Mouse (Mus musculus) large intestine, adult 2 months (tissue): ENCODE results near the gene Nectin4. TPM values are rescaled to one million over a fixed set of nuclear protein-coding genes. Genes with fewer than 3 reads are reported as not detected.
A peak's percentile ranks its signal among the peaks of the same experiment; 100 is the strongest.
"Not testable (repeated sequence)": the region's sequence is repeated elsewhere in the genome, so short reads cannot be mapped to it uniquely, and the experiment has no call there.

Experiments
- DNase-seq: peaks from one replicate; pipeline ENCODE4 v3.0.0-alpha.2; 2012; ENCODE audit warnings: low read depth, low spot score
- WGBS: fragments of 180-500 bp; shearing (Covaris S2); methylation state at CpG from one replicate; pipeline ENCODE4 v1.1.7; 2018; 5-methylcytosine and 5-hydroxymethylcytosine counted together
- polyA plus RNA-seq: library from polyadenylated mRNA; depleted of rRNA; stranded (reverse); fragments of >200 nt; gene quantifications from 2 replicates; pipeline ENCODE4 v1.2.3, GENCODE M21; 2012; rRNA removed

The Nectin4 gene
- 0.51 and 0.59 TPM in 2 replicates for polyA plus RNA-seq

GRCm38 (mm10) chr1:171369845-171370556 is at the start of gene Nectin4:
Gene Nectin4, plus strand, starts transcription at chr1:171370099.
- no peak for DNase-seq
- 19% methylated on average over 20 of the region's 20 CpGs for WGBS

DNA sequence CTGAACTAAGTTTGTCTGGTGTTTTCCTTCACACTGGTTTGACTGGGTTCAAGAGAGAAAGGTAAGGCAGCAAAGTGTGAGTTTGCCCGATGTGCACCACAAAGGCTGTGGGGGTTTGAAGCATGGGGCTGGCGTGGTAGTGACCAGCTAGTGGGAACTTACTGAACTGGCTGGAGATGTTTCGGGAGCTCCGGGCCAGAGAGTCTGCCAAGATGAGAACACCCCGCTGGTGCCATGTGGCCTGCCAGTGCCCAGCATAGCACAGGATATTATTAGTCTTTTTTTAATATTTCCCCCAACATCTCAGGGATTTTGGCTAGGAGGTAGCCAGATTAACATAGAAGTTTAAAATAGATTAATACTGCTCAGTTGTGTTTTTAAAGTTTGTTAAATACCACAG is 49.7 kb upstream of the Nectin4 start:
- WGBS, result 38% methylated on average over 5 of the region's 5 CpGs
- DNase-seq, result no peak

- DNase-seq, result no peak
Observed at GRCm38 (mm10) chr1:171321415-171321814, 48.5 kb upstream of the Nectin4 start.

DNA sequence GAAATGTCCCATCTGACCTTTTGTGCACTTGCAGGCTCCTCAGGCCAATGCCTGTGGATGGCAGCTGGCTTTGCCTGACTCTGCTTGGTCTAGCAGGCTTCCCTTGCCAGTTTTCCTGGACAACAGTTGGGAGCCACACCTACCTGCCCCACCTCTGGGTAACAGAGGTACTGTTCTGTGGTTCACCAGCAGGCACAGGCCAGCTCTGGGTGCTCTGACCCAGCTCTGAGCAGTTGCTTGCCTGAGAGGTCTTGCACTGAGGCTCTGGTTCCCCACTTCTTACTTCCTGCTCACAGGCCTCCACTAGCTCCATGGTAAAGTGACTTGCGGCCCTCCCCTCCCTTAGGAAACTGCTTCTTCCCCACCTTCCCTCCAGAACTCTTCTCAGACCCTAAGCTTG is 47.9 kb upstream of the Nectin4 start:
- WGBS, result 60% methylated on average over 1 of the region's 1 CpGs
- no peak for DNase-seq

- no peak for DNase-seq
- 64% methylated on average over 2 of the region's 2 CpGs for WGBS
Observed at GRCm38 (mm10) chr1:171325571-171325970, 44.3 kb upstream of the Nectin4 start.

GRCm38 (mm10) chr1:171326588-171326987 is 43.3 kb upstream of the Nectin4 start:
- 59% methylated on average over 4 of the region's 4 CpGs for WGBS
- not testable (repeated sequence) for DNase-seq

- no peak for DNase-seq
- WGBS, result 11% methylated on average over 9 of the region's 9 CpGs
Observed at GRCm38 (mm10) chr1:171328244-171328643, 41.7 kb upstream of the Nectin4 start.

- no peak for DNase-seq
- under 1% methylated on average over 41 of the region's 48 CpGs for WGBS
Observed at GRCm38 (mm10) chr1:171328839-171329432, 41.0 kb upstream of the Nectin4 start, which contains the start of gene Dedd. Gene Dedd, plus strand, starts transcription at chr1:171329145.

- DNase-seq, result no peak
- WGBS, result 1% methylated on average over 57 of the region's 61 CpGs
Observed at GRCm38 (mm10) chr1:171329433-171330215, 40.3 kb upstream of the Nectin4 start.

DNA sequence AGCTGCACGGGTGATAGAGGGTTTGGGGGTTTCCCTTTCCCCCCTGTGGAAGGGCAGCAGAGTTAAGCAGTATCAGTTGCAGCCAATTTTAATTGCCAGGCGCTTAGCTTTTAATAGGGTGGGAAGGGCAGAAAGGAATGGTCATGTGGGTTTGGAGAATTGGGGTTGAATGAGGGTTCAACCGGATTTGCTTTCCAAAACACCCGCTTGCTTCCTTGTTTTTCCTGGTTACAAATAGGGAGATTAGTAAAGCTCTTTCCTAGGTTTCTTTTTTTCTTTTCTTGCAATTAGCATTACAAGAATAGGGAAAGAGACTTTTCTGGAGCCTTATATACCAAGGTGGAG is 39.7 kb upstream of the Nectin4 start:
- WGBS, result 0% methylated on average over 4 of the region's 4 CpGs
- no peak for DNase-seq

DNA sequence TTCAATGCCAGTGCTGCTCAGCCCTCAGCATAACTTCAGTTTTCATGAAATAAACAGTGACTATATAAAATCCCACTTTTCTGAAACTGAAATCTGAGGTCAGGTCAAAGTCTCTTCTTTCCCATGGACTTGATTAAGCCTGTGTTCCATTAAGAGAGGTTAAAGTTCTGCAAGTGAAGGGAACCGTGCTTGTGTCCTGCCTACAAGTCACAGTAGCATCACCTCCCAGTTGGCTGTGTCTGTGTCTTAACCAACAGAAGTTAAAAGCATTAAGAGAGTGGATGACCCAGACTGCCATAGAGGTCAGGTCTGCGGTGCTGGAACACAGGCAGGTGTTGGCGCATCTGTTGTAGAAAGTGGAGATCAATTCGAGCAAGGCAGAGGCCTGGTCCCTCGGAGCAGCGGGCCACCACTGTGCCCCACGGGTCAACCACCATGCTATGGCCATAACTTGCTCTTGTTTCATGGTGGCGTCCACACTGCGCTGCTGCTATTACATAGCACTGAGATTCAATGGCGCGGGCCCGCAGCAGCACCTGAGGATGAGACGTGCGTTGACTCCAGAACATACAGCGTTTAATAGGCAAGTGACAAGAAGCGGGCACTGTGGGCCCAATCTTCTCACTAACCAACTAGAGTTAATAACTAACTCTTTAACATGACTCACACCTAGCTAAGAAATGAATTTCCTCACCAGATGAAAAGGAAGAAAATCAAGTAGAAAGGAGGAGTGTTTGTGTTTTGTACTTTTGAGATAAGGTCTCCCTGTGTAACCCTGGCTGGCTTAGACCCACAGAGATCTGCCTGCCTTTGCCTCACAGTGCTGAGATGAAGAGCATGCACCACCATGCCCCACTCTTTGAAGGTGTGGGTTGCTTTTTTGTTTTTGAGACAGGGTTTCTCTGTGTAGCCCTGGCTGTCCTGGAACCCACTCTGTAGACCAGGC is 27.4 kb upstream of the Nectin4 start:
- DNase-seq, result no peak
- 78% methylated on average over 16 of the region's 16 CpGs for WGBS

- WGBS, result 43% methylated on average over 9 of the region's 9 CpGs
- DNase-seq, result no peak
Observed at GRCm38 (mm10) chr1:171343922-171344677, 25.8 kb upstream of the Nectin4 start.

DNA sequence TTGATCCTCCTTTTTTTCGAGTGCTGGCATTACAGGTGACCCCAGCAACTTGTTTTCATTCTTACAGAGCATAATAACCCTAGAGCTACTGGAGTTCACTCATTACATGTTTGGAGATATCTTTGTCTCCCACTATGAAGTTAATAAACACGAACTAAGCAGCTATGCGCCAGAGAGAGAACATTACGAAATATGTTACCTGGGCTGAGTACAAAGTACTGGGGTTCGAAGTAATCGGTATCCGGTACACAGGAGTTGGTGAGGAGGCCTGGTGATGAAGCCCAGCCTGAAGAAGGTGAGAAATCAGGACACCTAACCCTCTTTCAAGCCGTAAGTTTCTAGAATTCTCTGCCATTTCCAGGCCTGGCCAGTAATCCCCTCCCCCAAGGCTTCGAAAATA is 25.2 kb upstream of the Nectin4 start:
- DNase-seq, result no peak
- WGBS, result 48% methylated on average over 9 of the region's 9 CpGs

- DNase-seq, result peak; percentile 67
- under 1% methylated on average over 53 of the region's 53 CpGs for WGBS
Observed at GRCm38 (mm10) chr1:171345225-171346094, 24.4 kb upstream of the Nectin4 start, which contains the start of the genes Nit1 and Pfdn2. Gene Nit1, minus strand, starts transcription at chr1:171345646. Gene Pfdn2, plus strand, starts transcription at chr1:171345670.

GRCm38 (mm10) chr1:171346095-171346450 is 23.8 kb upstream of the Nectin4 start:
- under 1% methylated on average over 14 of the region's 14 CpGs for WGBS
- no peak for DNase-seq

DNA sequence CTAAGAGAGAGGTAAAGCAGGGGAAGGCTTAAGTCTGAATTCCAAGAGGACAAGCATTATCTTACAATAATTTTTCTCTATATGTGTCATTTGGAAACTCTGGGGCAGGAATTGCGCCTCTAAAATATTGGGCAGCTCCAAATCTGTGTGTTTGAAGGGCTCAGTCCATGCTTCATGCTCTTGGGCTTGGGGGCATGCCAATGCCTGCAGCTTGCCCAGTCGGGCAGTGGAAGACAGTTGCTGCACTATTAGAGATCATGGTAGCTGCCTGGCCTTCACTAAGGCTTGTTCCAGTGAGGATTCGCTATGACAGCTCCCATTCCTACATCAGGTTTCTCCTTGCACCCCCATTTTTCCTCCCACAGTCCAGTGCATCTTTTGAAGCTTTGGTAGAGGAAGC is 21.2 kb upstream of the Nectin4 start:
- WGBS, result 88% methylated on average over 3 of the region's 3 CpGs
- no peak for DNase-seq

DNA sequence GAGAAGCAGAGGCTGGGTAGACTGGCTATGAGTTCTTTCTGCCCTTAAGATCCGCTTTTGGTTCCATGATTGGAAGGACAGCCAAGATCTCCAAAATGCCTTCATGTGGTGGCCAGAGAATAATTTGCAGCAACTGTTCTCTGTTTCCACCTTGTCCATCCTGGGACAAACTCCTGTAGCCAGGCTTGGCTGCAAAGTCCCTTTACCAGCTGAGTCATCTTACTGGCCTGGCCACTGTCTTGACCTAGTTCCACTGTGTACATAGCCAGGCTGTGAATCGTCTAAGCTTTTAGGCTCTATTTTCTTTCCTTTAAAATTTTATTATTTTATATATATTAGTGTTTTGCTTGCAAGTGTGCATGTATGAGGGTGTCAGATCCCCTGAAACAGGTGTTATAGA is 20.7 kb upstream of the Nectin4 start:
- DNase-seq, result no peak
- WGBS, result 52% methylated on average over 2 of the region's 2 CpGs

GRCm38 (mm10) chr1:171355812-171356340 is 14.0 kb upstream of the Nectin4 start:
- DNase-seq, result no peak
- WGBS, result 72% methylated on average over 5 of the region's 5 CpGs
